Comparison of ENCODE assay signal across 7 mouse cellular contexts in genomic region chr1:191396897-191397849, GRCm38 (mm10). TPM values are rescaled to one million over a fixed set of nuclear protein-coding genes. Genes with fewer than 3 reads are reported as not detected.
A peak's percentile ranks its signal among the peaks of the same experiment; 100 is the strongest.
DNase-seq lines count a peak whose midpoint lies in the region; ATAC-seq lines count a peak whose summit lies in the region.

No protein-coding gene starts in this region.

- H3K4me1 ChIP-seq in intestine, embryonic 16.5 days (ENCODE audit: control insufficient read depth, insufficient read depth, low read length), result no peaks in the 10 kb centered on the region
- peaks cover 6% of the 10 kb centered on the region; the same call in 1 of the 2 replicates for H3K4me1 ChIP-seq in midbrain, embryonic 11.5 days (ENCODE audit: control insufficient read depth, insufficient read depth, low read length)

- peak overlapping the region; percentile 90 for H3K9ac ChIP-seq in intestine, embryonic 16.5 days (ENCODE audit: low read depth, low read length)
- peak overlapping the region; percentile 70 for H3K9ac ChIP-seq in midbrain, embryonic 11.5 days (ENCODE audit: low read length)

- H3K36me3 ChIP-seq in intestine, embryonic 16.5 days (ENCODE audit: control insufficient read depth, insufficient read depth, low read length), result no peaks in the 10 kb centered on the region
- H3K36me3 ChIP-seq in midbrain, embryonic 11.5 days (ENCODE audit: control insufficient read depth, insufficient read depth, low read length), result no peaks in the 10 kb centered on the region

- ATAC-seq in intestine, embryonic 16.5 days, result peak; percentile 98
- peak; percentile 98 for ATAC-seq in midbrain, embryonic 11.5 days (ENCODE audit: low FRiP score)

- peak overlapping the region; percentile 99 for H3K27ac ChIP-seq in intestine, embryonic 16.5 days (ENCODE audit: low read length)
- peak overlapping the region; percentile 84 for H3K27ac ChIP-seq in midbrain, embryonic 11.5 days (ENCODE audit: low read depth, low read length)

- no peaks in the 10 kb centered on the region for H3K27me3 ChIP-seq in intestine, embryonic 16.5 days (replicated peaks; ENCODE audit: control insufficient read depth, insufficient read depth, low read length)
- no peaks in the 10 kb centered on the region for H3K27me3 ChIP-seq in midbrain, embryonic 11.5 days (ENCODE audit: control insufficient read depth, insufficient read depth, low read length)

- DNase-seq in adrenal gland, adult 8-10 months, result peak; percentile 99
- peak; percentile 100 for DNase-seq in embryo, embryonic 9.5 days (ENCODE audit: extremely low spot score)
- peak; percentile 98 to 99 for DNase-seq in gastrocnemius, postnatal 4 days (ENCODE audit: low spot score in 2 of 2)
- DNase-seq in left cerebral cortex, postnatal 36 days (ENCODE audit: low spot score in 2 of 2), result peak; percentile 98 to 99
- peak; percentile 100 for DNase-seq in midbrain, embryonic 11.5 days (ENCODE audit: low spot score, missing footprints)
- DNase-seq in skeletal muscle tissue, adult 2 months (ENCODE audit: low read depth, low spot score), result peak; percentile 100

- peak overlapping the region; percentile 80 for H3K4me3 ChIP-seq in intestine, embryonic 16.5 days (ENCODE audit: low read length)
- peak overlapping the region; percentile 68 for H3K4me3 ChIP-seq in midbrain, embryonic 11.5 days (ENCODE audit: low read depth, low read length)

- H3K9me3 ChIP-seq in intestine, embryonic 16.5 days (ENCODE audit: control insufficient read depth, low read length), result no peaks in the 10 kb centered on the region
- no peaks in the 10 kb centered on the region for H3K9me3 ChIP-seq in midbrain, embryonic 11.5 days (ENCODE audit: control insufficient read depth, low read length)

- WGBS in intestine, embryonic 16.5 days, result under 1% methylated on average over 71 of the region's 82 CpGs
- WGBS in midbrain, embryonic 11.5 days, result under 1% methylated on average over 73 of the region's 82 CpGs

- intact Hi-C loops in left cerebral cortex, postnatal 36 days (cut with DNase I), result loop anchor here (1.0 to 10.0 kb wide), 4 partner anchors 73 to 325 kb away; partner anchors contain the start of gene Nenf

- H3K4me2 ChIP-seq in intestine, embryonic 16.5 days (ENCODE audit: low read depth, low read length), result peak overlapping the region; percentile 71
- H3K4me2 ChIP-seq in midbrain, embryonic 11.5 days, result peak overlapping the region; percentile 71

RNA-seq across cellular contexts. Expression of gene Ppp2r5a, which starts 5.9 kb away (rescaled TPM):
- 100 to 1,000 TPM in 3 of 4 experiments, 10 to 100 TPM in 1; 91.2 to 155 (median 133) TPM for total RNA-seq in adrenal gland, adult 8-10 months (2022)
- 10 to 100 TPM; 57.9 to 66.5 TPM for total RNA-seq in gastrocnemius, postnatal 4 days (2021)
- polyA plus RNA-seq in intestine, embryonic 16.5 days (2015; fragmentation: Nextera tagmentation; extraction: Ambion mirVana), result 11.3 and 11.8 TPM in 2 replicates
- 10 to 100 TPM; 89.0 to 95.7 TPM for total RNA-seq in left cerebral cortex, postnatal 36 days (2021)
- 14.8 and 19.2 TPM in 2 replicates for polyA plus RNA-seq in midbrain, embryonic 11.5 days (2014; fragmentation: Nextera tagmentation; extraction: Ambion mirVana)

Comparison
In these comparisons a context has a peak if more than half of its experiments do, and no peak if none do; other contexts are left out.
1. Peak in every context shown above with its lines: DNase-seq, ATAC-seq, H3K4me3 ChIP-seq and H3K27ac ChIP-seq.